Mouse (Mus musculus) embryo, embryonic 10.5 days (tissue): Measurements from ENCODE around the gene Rxfp2.

Experiments used
- DNase-seq: peaks from one replicate; pipeline ENCODE4 v3.0.0-alpha.2; 2015; ENCODE audit warnings: low spot score

Gene Rxfp2

DNA sequence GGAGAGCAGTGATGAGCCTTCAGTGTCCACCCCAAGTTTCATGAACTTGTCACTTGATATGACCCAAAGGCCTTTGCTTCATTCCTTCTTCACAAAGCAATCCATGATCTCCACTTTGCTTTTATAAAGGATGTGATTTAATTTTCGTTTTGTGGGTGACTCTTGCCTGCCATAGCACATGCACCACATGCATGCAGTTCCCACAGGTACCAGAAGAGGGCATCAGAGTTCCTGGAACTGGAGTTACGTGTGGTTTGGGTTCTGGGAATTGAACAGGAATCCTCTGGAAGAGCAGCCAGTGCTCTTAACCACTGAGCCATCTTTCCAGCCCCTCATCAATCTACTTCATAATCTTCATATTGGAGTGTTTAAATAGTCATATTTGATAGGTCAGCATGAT lies 26.1 kb downstream of the Rxfp2 start:
- no peak for DNase-seq

DNA sequence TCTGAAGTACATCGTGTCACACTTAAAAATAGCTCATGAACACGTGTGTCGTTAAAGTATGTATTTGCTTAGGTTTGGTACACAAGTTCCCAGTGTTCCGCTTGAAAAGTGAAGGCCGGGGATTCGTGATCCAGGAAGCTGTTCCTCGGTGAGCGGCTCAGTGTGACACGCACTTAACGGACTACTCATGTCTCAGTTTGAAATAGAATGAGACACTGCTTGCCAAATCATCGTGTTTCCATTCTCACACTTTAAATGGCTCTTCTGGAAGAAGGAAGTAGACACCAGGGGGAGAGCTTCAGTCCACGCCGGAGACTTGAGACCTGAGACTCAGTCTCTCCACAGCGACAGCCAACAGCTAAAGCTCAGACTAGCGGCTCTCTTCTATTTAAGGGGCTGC lies 28.0 kb downstream of the Rxfp2 start:
- no peak for DNase-seq

DNA sequence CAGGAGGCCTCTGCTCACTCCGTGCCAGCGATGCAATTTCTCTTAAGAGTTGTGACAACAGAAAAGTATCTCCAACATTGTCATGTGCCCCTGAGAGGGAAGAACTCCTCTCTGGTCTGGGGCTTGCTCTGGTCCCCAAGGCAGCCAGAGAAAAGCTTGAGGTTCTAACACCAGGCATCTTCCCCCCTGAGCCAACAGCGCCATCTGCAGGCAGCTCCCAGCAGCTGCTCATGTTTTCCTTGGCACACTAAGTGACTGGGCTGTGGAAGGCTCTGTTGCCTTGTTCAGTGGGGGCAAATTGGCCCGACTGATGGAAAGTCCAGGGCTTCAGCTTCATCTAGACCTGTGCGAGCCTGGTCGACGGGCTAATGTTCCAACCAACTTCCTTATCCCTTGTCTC lies 31.5 kb downstream of the Rxfp2 start:
- DNase-seq, result peak; percentile 53

DNA sequence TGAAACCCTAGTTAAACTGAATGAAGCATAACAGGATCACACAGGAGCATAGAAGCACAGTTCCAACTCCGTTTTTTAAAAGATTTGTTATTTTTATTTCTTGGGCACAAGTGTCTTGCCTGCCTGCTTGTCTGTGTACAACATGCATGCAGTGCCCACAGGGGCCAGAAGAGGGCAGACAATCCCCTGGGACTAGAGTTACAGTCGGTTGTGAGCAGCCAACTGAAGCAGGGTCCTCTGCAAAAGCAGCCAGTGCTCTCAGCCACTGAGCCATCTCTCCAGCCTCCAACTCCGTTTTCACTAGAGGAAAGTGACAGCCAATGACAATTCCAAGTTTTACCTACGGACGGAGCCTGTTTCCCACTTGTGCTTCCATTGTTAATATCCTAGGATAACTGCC lies 33.4 kb downstream of the Rxfp2 start:
- peak; percentile 73 for DNase-seq

DNA sequence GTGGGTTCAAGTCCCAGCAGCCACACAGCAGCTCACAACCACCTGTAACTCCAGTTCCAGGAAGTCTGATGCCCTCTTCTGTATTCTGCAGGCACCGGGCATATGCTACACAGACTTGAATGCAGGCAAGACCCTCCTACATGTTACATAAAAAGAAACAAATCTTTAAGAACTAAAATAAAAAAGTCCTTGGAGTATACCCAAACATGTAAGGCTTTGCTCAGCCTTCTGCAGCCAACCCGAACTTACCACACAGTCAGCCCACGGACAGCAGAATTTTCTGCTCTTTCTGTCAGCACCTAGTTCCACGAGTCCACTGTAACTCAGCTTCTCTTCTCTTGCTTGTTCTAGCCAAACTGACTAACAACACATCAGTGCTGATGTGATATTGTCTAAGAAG lies 34.8 kb downstream of the Rxfp2 start:
- no peak for DNase-seq

DNA sequence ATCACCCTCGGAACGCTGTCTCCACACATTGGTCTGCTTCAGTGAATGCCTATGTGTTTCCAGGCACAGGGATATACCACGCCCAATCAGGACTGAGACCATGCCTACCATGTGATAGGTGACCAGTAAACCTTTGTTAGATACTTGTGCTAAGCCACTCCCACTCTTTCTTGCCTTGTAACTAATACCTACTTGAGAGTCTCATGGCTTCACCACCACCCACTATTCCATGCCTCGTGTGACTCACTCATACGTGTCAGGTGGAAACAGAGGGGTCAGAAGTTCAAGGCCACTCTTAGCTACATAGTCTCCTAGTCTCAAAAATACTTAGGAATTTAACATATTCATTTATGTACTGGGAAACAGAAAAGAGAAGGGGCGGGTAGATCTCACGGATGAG lies 35.5 kb downstream of the Rxfp2 start:
- no peak for DNase-seq

DNA sequence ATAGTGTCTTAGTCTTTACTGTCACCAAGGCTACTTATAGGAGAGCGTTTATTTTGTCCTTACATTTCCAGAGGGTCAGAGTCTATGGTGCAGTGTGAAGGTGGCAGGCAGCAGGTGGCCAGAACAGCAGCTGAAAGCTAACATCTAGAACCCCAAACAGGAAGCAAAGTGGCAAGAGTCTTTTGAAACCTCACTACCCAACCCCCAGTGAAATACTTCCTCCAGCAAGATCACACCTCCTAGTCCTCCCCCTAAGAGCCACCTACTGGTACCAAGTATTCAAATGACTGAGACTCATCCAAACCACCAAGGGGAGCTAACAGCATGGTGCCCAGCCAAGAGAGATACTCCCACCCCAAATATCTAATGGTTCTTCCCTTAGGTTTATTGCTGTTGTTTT lies 36.8 kb downstream of the Rxfp2 start:
- no peak for DNase-seq

DNA sequence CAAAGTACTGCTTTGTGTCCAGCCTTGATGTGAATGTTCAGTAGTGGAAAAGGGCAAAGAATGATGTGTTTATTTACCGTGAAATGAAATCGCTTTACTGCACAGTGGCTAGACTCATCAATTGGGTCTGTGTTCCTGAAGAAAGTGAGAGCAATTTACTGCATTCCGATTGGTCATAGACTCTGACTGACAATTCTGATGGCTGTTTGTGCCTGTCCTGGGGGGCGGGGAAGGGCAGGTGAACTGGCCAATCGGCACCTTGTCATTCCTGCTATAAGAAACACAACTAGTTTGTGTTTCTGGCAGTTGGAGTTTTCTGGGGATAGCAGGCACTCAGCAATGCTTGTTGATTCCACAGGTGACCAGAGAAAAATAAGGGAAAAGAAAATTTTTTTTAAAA lies 37.6 kb downstream of the Rxfp2 start:
- DNase-seq, result no peak

DNA sequence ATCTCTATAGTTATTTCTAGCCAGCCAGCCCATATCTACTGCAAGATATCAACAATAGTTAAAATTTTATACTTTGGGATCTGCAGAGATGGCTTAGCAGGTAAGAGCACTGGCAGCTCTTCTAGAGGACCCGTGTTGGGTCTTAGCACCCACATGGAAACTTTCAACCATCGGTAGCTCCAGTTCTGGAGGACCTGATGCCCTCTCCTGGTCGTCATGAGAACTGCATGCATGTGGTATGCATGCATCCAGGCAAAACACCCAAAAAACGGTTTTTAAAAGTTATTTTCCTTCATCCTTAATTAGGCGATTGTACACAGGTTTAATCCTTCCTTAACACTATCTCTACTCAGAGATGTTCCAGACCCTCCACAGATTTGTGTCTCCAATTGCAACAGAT lies 40.4 kb downstream of the Rxfp2 start:
- no peak for DNase-seq

DNA sequence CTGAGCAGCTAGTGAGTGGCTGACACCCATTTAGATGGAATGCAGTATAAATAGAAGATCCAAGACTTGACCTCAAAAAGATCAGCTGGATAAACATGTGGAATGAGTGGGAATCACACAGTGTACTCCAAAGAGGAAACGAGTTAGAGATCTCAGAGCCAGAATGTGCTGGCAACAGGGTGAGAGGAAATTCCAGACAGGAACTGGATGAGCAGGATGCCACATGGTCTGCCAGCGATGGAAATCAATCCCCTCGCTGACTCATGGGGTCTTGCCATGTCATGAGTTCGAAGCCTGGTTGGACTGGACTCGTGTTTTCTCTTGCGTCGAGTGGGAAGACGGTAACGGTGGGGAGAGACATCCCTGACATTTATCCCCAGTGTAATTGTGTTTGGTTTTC lies 41.0 kb downstream of the Rxfp2 start:
- no peak for DNase-seq

DNA sequence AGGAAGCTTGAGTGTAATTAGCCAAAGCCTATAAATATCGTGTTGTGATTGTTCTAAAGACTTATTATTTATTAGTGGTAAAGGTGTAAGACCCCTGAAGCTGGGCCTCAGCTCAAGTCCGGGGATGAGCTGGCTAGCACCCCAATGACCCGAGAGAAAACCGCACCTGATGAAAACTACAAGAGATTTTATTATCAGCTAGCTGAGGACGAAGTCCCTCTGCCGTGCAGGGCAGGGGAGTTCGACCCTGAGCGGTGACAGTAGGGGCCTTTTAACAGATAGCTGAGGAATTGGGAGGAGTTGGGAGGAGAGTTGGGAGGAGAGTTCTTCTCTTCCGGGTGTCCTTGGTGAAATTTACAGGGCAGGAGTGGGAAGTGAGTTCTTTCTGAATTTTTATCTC lies 42.6 kb downstream of the Rxfp2 start:
- DNase-seq, result no peak

DNA sequence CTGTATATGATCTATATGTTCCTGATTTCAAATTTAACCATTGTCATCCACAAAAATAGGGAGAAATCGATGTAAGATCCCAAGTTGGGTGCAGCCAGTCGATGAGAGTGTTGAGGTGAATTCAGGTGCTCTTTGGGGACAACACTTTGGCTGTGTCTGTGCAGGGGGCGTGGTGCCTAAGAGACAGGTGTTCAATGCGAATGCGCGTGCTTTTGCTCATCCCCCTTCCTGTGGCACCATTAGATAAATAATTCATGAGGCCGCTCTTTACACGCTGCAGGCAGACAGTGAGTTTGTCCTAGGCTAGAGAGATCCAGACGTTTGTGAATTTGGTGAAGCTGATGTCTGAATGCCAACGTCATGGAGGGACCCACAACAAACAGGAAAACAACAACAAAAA lies 45.8 kb downstream of the Rxfp2 start:
- no peak for DNase-seq

DNA sequence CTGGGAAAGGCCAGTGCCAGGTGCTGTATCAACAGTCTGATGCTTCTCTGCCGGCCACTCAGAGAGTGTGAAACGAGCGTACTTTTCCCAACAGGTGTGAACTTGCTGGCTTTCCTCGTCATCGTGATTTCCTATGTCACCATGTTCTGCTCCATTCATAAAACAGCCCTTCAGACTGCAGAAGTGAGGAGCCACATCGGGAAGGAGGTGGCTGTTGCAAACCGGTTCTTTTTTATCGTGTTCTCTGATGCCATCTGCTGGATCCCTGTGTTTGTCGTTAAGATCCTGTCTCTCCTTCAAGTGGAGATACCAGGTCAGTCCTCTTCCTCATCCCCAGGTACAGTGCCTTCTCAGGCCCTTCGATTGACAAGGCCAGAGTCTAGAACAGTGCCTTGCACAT lies 51.6 kb downstream of the Rxfp2 start:
- DNase-seq, result peak; percentile 45

DNA sequence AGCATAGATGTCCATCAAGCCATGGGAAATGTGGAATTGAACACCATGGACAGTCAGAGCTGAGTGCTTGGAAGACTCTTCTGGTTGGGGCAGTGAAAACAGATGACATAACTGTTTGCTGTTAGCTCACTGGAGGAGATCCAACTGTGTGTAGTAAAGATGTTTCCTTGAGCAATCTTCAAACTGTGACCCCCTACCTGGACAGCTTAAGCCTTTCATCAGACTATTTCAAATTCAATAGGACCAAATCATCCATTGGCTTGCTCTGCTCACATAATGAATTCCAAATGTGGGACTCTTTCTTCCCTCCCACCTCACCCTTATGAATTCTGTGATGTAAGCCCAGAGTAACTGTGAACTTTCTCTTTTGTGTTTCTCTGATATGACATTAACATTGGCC lies 53.3 kb downstream of the Rxfp2 start:
- DNase-seq, result no peak

DNA sequence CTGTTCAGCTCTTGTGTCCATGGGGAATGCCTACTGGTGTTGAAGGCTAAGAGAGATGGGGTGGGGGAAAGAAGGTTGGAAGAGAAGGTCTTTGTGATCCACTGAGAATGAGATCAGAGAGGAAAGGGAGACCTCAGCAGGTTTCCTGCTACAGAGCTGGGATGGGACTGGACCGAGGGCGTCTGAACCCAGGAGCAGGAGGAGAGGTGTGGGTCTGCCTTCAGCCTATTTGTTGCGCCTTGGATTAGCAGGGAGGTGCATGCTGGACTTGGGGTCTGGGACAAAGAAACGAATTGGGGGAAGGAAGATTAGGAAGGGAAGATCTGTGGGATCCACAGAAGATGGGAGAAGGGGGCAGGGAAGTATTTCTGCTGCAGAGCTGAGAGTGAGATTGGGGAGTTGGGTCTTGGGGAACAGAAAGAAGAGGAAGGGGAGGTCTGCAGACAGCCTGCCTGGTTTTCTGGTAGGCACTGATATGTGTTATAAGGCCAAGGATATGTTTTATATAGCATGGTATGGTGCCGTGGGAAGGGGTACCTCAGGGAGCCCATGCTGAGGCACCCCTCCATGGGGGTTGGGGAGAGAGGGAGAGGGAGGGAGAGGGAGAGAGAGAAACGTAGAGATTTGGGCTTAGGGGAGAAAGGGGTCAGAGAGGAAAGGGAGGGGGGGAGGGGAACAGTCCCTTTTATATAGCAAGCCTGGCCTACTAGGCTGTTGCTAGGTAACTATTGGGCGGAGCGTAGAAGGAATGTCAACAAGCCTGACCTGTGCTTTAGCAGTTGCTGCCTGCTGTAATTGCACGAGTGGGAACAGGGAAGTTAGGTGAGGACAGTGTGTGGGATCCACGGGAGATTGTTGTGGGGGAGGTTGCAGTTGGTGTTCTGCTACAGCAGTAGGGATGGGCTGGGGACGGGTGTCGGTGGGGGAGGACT lies 61.7 kb downstream of the Rxfp2 start:
- peak; percentile 88 for DNase-seq

DNA sequence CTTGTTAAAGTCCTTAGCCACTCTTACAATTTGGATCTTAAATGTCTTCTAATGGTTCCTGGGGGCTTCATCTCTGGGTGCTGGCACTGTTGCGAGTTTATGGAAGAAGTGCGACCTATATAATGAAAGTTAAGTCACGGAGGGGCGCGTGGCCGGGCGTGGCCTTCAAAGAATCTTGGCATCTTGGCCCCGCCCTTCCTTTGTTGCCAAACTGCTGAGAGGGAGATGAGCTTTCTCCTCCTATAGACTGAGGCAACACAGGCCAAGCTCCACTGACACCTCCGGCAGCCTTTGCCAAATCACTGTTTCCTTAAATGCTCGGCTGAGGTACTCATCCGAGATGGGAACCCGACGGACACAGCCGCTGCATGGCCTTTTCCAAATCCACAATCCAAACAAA lies 64.2 kb downstream of the Rxfp2 start:
- DNase-seq, result no peak

DNA sequence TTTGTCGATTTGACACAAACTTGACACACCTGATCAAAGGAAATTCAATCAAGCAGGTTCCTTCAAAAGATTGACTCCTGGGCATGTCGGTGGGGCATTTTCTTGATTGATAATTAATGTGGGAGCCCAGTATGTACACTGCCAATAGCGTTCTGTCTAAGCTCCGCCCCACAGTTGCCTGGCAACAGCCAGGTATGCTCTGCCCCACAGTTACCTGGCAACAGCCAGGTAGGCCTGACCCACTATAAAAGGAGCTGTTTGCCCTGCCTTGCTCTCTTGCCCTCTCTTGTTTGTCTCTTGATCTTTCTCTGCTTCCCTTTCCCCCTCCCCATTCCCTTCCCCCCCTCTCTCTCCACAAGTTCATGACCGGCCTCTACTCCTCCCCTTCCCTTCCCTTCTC lies 64.7 kb downstream of the Rxfp2 start:
- no peak for DNase-seq

DNA sequence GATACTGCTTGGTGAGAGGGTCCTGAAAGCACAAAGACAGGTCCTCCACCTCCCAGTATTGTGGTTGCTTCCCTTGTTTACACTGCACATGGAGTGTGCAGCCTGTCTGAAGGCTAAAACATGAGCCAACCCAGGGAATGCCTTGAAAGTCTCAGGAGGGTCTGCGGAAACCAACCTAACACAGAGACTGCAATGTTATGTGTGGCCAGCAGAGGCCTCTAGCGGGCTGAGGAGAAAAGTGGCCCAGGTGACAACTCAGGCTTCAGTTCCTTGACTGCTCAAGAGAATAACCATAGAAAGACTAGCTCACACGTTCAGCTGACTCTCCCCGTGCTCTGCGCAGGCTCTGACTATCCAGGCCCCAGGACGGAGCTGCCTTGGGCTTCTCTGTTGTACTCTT lies 79.1 kb downstream of the Rxfp2 start:
- DNase-seq, result peak; percentile 77

DNA sequence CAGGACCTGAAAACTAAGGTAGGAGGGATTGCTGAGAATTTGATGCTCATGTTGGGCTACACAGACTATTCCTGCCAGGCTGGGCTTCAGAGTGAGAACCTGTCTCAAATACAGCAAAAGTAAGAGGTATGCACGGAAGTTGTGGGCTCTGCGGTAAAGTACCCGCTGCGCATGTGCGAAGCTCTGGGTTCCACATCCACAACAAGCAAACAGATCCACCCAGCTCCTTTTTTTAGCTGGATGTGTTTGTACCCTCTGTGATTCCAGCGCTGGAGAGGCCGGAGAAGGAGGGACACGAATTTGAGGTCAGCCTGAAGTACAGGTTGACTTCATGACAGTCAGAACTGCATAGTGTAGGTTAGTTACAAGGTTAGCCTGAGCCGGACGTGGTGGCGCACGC lies 80.3 kb downstream of the Rxfp2 start:
- no peak for DNase-seq

DNA sequence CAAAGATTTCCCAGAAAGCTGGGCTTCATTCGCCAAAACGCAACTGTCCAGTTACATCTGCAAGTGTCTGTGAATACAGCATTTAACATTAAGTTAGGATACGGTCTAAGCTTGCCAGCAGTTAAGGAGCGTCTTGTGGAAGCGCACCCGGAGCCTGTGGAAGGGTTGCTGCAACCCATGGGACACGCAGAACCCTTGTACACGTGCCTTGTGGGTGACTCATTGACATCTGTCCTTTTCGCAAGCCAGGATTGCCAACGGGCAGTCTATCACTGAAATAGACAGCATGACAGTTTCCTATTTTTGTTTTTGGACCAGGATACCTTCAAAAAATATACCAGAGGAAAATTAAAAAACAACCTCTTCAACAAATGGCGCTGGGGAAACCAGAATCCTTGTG lies 83.3 kb downstream of the Rxfp2 start:
- no peak for DNase-seq

DNA sequence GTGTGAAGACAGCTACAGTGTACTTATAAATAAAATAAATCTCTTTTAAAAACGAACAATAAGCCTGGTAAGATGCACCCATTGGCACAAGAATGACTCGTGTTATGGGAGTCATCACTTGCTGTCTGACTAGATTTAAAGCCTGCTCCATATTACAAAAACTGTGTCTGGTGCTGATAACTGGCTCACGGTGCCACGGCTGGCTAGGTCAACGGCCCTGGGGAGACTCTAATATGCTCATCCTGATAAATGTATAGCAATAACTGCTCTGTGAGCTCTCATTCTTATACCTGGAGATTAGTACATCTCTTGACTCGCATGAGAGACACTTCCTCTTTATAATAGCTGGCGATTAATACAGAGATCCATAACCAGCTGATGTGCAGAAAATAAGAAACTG lies 87.9 kb downstream of the Rxfp2 start:
- no peak for DNase-seq

DNA sequence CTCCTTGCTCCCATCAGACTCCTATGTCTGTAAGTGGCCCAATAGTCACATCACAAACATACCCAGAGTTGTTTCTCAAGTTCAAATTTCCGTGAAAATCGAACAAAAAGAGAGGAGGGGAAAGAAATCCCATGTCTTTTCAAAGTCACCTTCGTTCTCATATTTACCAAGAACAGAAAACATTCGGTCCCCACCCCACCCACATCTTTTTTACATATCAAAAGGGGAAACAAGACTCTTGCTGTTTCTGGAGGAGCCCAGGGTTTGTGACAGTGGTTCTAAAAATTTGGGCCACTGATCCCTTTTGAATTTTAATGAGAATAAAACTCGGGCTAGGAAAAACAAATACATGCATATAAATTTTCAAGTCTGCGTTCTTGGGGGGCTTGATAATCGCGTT lies 92.8 kb downstream of the Rxfp2 start:
- no peak for DNase-seq

DNA sequence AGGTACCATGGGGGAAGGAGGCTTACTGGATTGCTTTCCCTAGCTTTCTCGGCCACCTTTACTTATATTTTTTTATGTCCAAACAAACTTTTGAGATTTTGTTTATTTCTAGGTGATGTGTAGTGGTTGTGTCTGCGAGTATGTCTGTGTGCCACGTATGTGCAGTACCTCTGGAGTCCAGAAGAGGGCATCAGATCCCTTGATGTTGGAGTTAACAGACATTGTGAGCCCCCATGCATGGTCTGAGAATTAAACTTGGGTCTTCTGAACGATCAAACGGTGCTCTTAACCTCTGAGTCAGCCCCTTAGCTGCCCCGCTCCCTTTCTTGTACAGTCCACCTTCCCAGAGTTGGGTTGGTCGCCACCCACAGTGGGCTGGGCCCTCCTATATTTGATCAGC lies 95.5 kb downstream of the Rxfp2 start:
- DNase-seq, result peak; percentile 36

DNA sequence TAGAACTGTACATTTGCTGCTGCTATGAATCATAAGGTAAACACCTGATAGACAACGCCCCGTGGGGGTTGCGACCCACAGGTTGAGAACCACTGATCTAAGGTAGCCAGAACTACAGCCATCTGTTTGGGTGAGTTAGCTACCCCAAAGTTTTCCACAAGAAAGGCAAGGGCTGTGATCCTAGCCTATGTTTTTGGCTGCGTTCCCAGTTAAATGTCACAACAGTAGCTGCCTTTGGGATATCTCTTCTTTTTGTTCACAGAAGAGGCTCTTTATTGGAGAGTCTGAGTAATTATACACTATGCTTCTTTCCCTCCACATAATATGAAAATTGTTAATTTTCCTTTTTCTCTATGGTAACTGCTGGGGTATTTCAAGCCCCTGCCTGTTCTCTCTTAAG lies 96.3 kb downstream of the Rxfp2 start:
- no peak for DNase-seq
